Mouse (Mus musculus): ENCODE data around the gene Fkbp8. TPM values are rescaled to one million over a fixed set of nuclear protein-coding genes. Genes with fewer than 3 reads are reported as not detected.
A peak's percentile ranks its signal among the peaks of the same experiment; 100 is the strongest.

Gene Fkbp8
- polyA plus RNA-seq, 1 experiment from 2014 or later = 103 TPM

GRCm38 (mm10) chr8:70509281-70509952 is 18.1 kb upstream of the Fkbp8 start:
- 11% methylated on average over 25 of the region's 25 CpGs for WGBS (ENCODE audit: missing documents)
- Histone ChIP-seq H3K27ac (peak overlapping the region; percentile 58), H3K4me3 (ENCODE audit: inconsistent target) (peak overlapping the region; percentile 93), H3K79me2 (ENCODE audit: inconsistent target) (peaks cover 61% of the 10 kb centered on the region), H3K36me3 (ENCODE audit: inconsistent target) (peaks cover 23% of the 10 kb centered on the region)

DNA sequence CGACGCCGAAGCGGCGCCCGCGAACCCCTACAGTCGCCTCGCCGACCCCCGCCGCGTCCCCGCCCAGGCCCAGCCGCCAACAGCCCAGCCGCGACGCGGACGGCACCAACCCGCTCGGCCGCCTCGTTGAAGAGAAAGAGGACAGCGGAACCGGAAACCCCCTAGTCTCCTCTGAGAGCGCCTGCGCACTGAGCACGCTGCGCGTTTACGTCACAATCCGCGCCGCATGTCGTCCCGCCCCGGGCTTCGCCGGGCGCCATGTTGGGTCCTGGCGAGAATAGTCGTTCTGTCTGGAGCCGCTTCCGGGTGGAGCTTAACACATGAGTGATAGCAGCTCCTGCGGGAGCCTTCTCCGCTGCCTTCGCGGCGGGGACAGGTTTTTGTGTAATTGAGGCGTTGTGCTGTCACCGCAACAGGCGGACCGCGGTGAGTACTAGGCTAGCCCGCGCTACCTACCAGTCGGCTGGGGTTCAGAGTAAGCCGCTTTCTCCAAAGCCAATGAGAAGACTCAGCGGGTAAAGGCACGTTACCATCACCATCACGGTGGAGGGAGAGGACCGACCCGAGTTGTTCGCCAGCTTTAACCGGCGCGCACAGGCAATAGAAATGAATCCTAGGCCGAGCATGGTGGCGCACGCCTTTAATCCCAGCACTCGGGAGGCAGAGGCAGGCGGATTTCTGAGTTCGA is 17.2 kb upstream of the Fkbp8 start, which contains the start of gene Uba52:
Gene Uba52, minus strand, starts transcription at position 574 of the 688 bp plus-strand sequence.
- 3% methylated on average over 74 of the region's 74 CpGs for WGBS (ENCODE audit: missing documents)
- H3K4me3 ChIP-seq (ENCODE audit: inconsistent target) = peak within 1 kb of the TSS; percentile 93
- peaks cover 70% of the 10 kb centered on the region for H3K79me2 ChIP-seq (ENCODE audit: inconsistent target)
- peaks cover 30% of the 10 kb centered on the region for H3K36me3 ChIP-seq (ENCODE audit: inconsistent target)
- peak within 1 kb of the TSS; percentile 85 for H3K27ac ChIP-seq

GRCm38 (mm10) chr8:70511174-70511573 is 16.4 kb upstream of the Fkbp8 start:
- peaks cover 75% of the 10 kb centered on the region for H3K79me2 ChIP-seq (ENCODE audit: inconsistent target)
- H3K4me3 ChIP-seq (ENCODE audit: inconsistent target) = peak overlapping the region; percentile 75
- H3K27ac ChIP-seq = peak overlapping the region; percentile 85
- peaks cover 32% of the 10 kb centered on the region for H3K36me3 ChIP-seq (ENCODE audit: inconsistent target)
- 56% methylated on average over 5 of the region's 6 CpGs for WGBS (ENCODE audit: missing documents)

DNA sequence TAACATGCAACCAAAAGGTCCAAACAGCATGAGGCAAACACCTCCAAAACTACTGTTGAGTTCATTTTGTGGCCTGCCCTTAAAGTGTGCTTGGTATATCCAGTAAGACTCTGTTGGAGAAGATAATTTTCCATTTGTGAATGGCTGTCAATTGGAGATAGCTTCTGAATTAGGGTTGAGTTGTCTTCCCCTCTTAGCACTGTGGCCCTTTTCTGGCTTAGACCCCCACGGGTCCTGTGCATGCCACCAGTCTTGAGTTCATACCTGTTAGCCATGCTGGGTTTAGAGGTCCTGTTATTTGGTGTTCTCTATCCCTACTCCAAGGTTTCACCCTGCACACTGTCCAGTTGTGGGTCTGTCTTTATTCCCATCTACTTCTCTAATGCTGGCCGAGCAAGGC is 15.8 kb upstream of the Fkbp8 start:
- peak overlapping the region; percentile 85 for H3K27ac ChIP-seq
- peaks cover 80% of the 10 kb centered on the region for H3K79me2 ChIP-seq (ENCODE audit: inconsistent target)
- H3K36me3 ChIP-seq (ENCODE audit: inconsistent target) = peaks cover 37% of the 10 kb centered on the region
- H3K4me3 ChIP-seq (ENCODE audit: inconsistent target) = no peak overlapping the region
- WGBS (ENCODE audit: missing documents) = 85% methylated on average over 2 of the region's 2 CpGs

- Histone ChIP-seq H3K4me3 (ENCODE audit: inconsistent target) (no peak overlapping the region), H3K79me2 (ENCODE audit: inconsistent target) (peaks cover 80% of the 10 kb centered on the region), H3K27ac (peak overlapping the region; percentile 85), H3K36me3 (ENCODE audit: inconsistent target) (peaks cover 38% of the 10 kb centered on the region)
- WGBS (ENCODE audit: missing documents) = 62% methylated on average over 10 of the region's 11 CpGs
Observed at GRCm38 (mm10) chr8:70512253-70512903, 15.1 kb upstream of the Fkbp8 start.

DNA sequence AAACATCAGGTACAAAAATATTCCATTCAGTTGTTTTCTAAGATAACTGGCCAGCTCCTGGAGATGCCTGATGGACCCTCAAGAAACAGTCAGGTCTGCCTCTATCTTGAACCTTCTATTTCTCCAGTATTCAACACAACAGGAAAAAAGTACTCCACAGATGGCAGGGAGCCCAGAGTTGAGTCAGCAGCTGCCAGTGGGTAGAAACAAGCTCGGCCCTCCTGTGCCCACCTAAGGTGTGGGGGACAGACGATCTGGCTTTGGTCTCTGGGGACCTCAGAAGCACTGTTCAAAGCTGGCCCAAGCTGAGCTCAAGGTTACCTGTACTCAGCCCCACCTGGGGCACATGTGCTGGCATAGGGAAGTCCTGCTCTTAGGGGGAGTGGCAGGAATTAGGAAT is 14.1 kb upstream of the Fkbp8 start:
- Histone ChIP-seq H3K4me3 (ENCODE audit: inconsistent target) (no peak overlapping the region), H3K36me3 (ENCODE audit: inconsistent target) (peaks cover 42% of the 10 kb centered on the region), H3K27ac (no peak overlapping the region), H3K79me2 (ENCODE audit: inconsistent target) (peaks cover 73% of the 10 kb centered on the region)
- WGBS (ENCODE audit: missing documents) = 21% methylated on average over 2 of the region's 2 CpGs

GRCm38 (mm10) chr8:70517940-70518643 is 9.4 kb upstream of the Fkbp8 start:
- Histone ChIP-seq H3K79me2 (ENCODE audit: inconsistent target) (peaks cover 58% of the 10 kb centered on the region), H3K27ac (no peak overlapping the region), H3K36me3 (ENCODE audit: inconsistent target) (peaks cover 41% of the 10 kb centered on the region), H3K4me3 (ENCODE audit: inconsistent target) (no peak overlapping the region)
- 98% methylated on average over 9 of the region's 10 CpGs for WGBS (ENCODE audit: missing documents)

DNA sequence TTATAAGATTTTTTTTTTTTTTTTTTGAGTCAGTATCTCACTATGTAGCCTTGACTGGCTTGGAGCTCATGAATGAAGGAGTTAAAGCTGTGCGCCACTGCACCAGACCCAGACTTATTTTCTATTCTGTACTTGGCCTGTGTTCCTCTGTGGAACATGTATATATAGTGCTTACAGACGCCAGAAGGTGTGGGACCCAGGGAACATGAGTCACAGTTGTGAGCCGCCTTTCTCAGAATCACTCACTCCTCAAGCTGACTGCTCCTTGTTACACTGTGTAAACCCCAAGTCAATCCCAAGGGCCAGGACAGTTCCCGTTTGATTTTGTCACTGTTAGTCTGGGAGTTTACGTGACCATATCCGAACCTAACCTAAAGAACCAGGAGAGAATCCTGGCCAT is 8.5 kb upstream of the Fkbp8 start:
- peaks cover 32% of the 10 kb centered on the region for H3K36me3 ChIP-seq (ENCODE audit: inconsistent target)
- H3K79me2 ChIP-seq (ENCODE audit: inconsistent target) = peaks cover 49% of the 10 kb centered on the region; the same call in 1 of the 2 replicates
- no peak overlapping the region for H3K4me3 ChIP-seq (ENCODE audit: inconsistent target)
- H3K27ac ChIP-seq = no peak overlapping the region
- WGBS (ENCODE audit: missing documents) = 98% methylated on average over 6 of the region's 6 CpGs

DNA sequence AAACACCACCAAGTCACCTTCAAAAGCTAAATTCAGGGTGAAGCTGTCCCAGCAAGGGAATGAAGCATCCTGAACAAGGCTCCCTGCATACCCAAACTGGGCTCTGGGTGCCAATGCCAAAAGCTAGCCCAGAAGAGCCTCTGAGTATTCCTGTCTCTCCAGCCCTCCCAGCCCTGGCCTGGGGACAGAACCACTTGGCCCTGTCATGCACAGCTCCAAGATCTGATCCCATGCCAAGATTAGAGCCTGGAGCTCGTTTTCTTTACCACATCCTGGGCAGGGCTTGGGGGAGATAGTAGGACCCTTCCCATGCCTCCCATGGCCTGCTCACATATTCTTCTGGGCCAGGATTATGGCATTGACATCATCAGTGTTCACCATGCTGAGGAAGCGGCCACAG is 7.9 kb upstream of the Fkbp8 start:
- Histone ChIP-seq H3K4me3 (ENCODE audit: inconsistent target) (no peak overlapping the region), H3K27ac (no peak overlapping the region), H3K36me3 (ENCODE audit: inconsistent target) (peaks cover 26% of the 10 kb centered on the region), H3K79me2 (ENCODE audit: inconsistent target) (peaks cover 43% of the 10 kb centered on the region; the same call in 1 of the 2 replicates)
- WGBS (ENCODE audit: missing documents) = 100% methylated on average over 1 of the region's 2 CpGs

- WGBS (ENCODE audit: missing documents) = 1% methylated on average over 49 of the region's 51 CpGs
- Histone ChIP-seq H3K27ac (peak overlapping the region; percentile 73), H3K36me3 (ENCODE audit: inconsistent target) (peaks cover 8% of the 10 kb centered on the region; the same call in 1 of the 2 replicates), H3K4me3 (ENCODE audit: inconsistent target) (peak overlapping the region; percentile 88), H3K79me2 (ENCODE audit: inconsistent target) (peaks cover 22% of the 10 kb centered on the region; the same call in 1 of the 2 replicates)
Observed at GRCm38 (mm10) chr8:70522592-70523403, 4.7 kb upstream of the Fkbp8 start.

GRCm38 (mm10) chr8:70527111-70527511 is 413 bp upstream of the Fkbp8 start:
- peaks cover 48% of the 10 kb centered on the region for H3K79me2 ChIP-seq (ENCODE audit: inconsistent target)
- H3K27ac ChIP-seq = peak overlapping the region; percentile 73
- WGBS (ENCODE audit: missing documents) = under 1% methylated on average over 8 of the region's 8 CpGs
- peak overlapping the region; percentile 69 for H3K4me3 ChIP-seq (ENCODE audit: inconsistent target)
- peaks cover 17% of the 10 kb centered on the region for H3K36me3 ChIP-seq (ENCODE audit: inconsistent target)

DNA sequence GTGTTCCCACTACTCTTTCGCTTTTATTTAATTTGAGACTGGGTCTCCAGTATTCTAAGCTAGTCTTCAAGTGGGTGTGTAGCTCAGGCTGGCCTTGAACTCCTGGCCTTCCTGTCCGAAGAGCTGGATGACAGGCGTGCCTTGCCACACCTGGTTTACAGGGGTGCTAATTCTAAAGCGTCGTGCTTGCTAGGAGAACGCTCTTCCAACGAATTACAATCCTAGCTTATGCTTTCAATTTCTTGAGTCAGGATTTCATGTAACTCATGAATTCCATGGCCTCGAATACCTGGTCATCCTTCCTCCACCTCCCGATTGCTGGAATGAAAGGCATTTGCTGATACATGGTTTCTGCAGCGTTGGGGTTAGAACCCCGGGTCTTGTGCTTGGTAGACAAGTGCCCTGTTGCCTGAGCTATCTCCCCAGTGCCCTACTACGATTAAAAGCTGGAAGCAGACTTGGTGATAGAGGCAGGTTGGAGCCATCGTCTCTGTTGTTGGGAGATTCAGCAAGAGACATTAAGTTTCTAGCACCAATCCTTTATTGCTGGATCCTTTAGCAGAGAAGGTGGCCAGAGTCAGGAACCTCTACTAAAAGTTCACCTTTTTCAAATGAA is 766 bp downstream of the Fkbp8 start:
- Histone ChIP-seq H3K79me2 (ENCODE audit: inconsistent target) (peaks cover 41% of the 10 kb centered on the region), H3K27ac (peak overlapping the region; percentile 76), H3K4me3 (ENCODE audit: inconsistent target) (peak overlapping the region; percentile 92), H3K36me3 (ENCODE audit: inconsistent target) (peaks cover 26% of the 10 kb centered on the region)
- 16% methylated on average over 13 of the region's 13 CpGs for WGBS (ENCODE audit: missing documents)

DNA sequence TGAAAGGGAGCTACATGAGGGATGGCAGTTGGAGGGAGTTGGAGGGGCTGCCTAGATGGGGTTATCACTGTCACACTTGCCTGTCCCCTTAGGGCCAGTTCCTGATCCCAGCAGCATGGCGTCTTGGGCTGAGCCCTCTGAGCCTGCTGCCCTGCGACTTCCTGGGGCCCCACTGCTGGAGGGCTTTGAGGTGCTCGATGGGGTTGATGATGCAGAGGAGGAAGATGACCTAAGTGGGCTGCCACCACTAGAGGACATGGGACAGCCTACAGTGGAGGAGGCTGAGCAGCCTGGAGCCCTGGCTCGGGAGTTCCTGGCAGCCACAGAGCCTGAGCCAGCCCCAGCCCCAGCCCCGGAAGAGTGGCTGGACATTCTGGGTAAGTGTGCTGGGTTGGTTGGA is 1.8 kb downstream of the Fkbp8 start:
- Histone ChIP-seq H3K4me3 (ENCODE audit: inconsistent target) (peak overlapping the region; percentile 92; the same call in 1 of the 2 replicates), H3K27ac (peak overlapping the region; percentile 76)
- 49% methylated on average over 5 of the region's 5 CpGs for WGBS (ENCODE audit: missing documents)

More for the DNA sequence above, 1.8 kb downstream of the Fkbp8 start:
- peaks cover 41% of the 10 kb centered on the region for H3K79me2 ChIP-seq (ENCODE audit: inconsistent target)
- H3K36me3 ChIP-seq (ENCODE audit: inconsistent target) = peaks cover 35% of the 10 kb centered on the region
